Mouse (Mus musculus): ENCODE measurements at regions not wholly inside any gene's neighbourhood (a gene's known extent, or its start where the extent isn't known, plus 50 kb on each side); places are given as distances from the start of the nearest gene placed in this dataset.

- Histone ChIP-seq H3K4me3 (ENCODE audit: low read depth, low read length) (no peak overlapping the region), H3K9ac (ENCODE audit: low read length) (no peak overlapping the region), H3K27me3 (ENCODE audit: control insufficient read depth, insufficient read depth, low read length) (no peaks in the 10 kb centered on the region), H3K4me1 (ENCODE audit: control insufficient read depth, insufficient read depth, low read length) (no peaks in the 10 kb centered on the region), H3K4me2 (ENCODE audit: low read depth) (no peak overlapping the region), H3K36me3 (ENCODE audit: control insufficient read depth, insufficient read depth, low read length) (no peaks in the 10 kb centered on the region), H3K9me3 (ENCODE audit: control insufficient read depth, low read length) (no peaks in the 10 kb centered on the region), H3K27ac (ENCODE audit: low read depth, low read length) (no peak overlapping the region)
- DNase-seq (ENCODE audit: low spot score) (no peak), ATAC-seq (ENCODE audit: insufficient read depth, low FRiP score, low TSS enrichment) (no peak)
- 72% methylated on average over 10 of the region's 10 CpGs for WGBS
Measured at GRCm38 (mm10) chr10:126189001-126189400, 223.0 kb downstream of the Lrig3 start.

Measured in neural tube, embryonic 11.5 days (tissue).